ENCODE assay signal across 9 mouse cellular contexts in the genomic region with DNA sequence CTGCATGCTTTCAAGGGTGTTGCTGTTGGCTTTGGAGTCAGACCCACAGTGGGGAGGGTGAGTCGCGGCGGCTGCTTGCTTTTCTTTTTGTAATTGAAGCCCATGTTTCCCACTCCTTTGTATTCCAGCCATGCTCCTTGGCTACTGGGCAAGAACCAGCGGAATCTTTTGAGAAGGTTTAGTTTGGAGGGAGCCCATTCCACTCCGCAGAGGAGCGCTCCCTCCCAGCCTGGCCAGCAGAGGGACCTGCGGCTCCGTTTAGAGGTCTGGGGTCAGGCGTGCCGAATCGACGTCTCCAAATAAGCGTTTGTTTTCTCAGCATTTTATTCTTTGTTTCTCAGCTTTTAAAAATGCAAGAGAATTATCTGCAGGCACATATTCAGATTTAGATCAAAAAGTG.
DNase-seq lines count a peak whose midpoint lies in the region; ATAC-seq and TF ChIP-seq lines count a peak whose summit lies in the region.
"Had no signal": no experiment of that assay in that cellular context is flagged by ENCODE, and none has a peak within 500 bp of the region (broad histone marks: within the 10 kb centered on the region; RNA-seq: fewer than 3 reads in every experiment).

No protein-coding gene starts in this region.

- peak; percentile 75 for TF ChIP-seq CTCF in heart, postnatal 0 days (IDR thresholded peaks at IDR 0.05; ENCODE audit: low read depth)
- TF ChIP-seq CTCF in liver, postnatal 0 days (IDR thresholded peaks at IDR 0.05; ENCODE audit: low read depth) = peak; percentile 66

- no peaks in the 10 kb centered on the region for H3K36me3 ChIP-seq in embryonic facial prominence, embryonic 11.5 days (replicated peaks; ENCODE audit: control insufficient read depth, insufficient read depth, low read depth, low read length)
- no peaks in the 10 kb centered on the region for H3K36me3 ChIP-seq in heart, postnatal 0 days (replicated peaks; ENCODE audit: control insufficient read depth, insufficient read depth, low read length)
- H3K36me3 ChIP-seq in liver, postnatal 0 days (replicated peaks; ENCODE audit: insufficient read depth, low read length) = no peaks in the 10 kb centered on the region

- no peak overlapping the region for H3K9ac ChIP-seq in embryonic facial prominence, embryonic 11.5 days (replicated peaks; ENCODE audit: low read length)
- no peak overlapping the region for H3K9ac ChIP-seq in heart, postnatal 0 days (replicated peaks; ENCODE audit: low read depth, low read length)
- no peak overlapping the region for H3K9ac ChIP-seq in liver, postnatal 0 days (replicated peaks)

- ATAC-seq in embryonic facial prominence, embryonic 11.5 days (replicated peaks; ENCODE audit: insufficient number of reproducible peaks, low FRiP score, low TSS enrichment, low read depth) = 0 out of 2 replicates have a peak, but pooled peaks have one; percentile 26
- peak; percentile 74; the same call in 1 of the 2 replicates for ATAC-seq in heart, postnatal 0 days (ENCODE audit: insufficient read depth, low read depth)
- ATAC-seq in liver, postnatal 0 days = no peak

- no peak for TF ChIP-seq EP300 in heart, postnatal 0 days (IDR thresholded peaks at IDR 0.05; ENCODE audit: low read depth)
- TF ChIP-seq EP300 in liver, postnatal 0 days (IDR thresholded peaks at IDR 0.05; ENCODE audit: low read depth) = no peak

- H3K4me1 ChIP-seq in embryonic facial prominence, embryonic 11.5 days (ENCODE audit: control insufficient read depth, insufficient read depth, low read length) = no peaks in the 10 kb centered on the region
- no peaks in the 10 kb centered on the region for H3K4me1 ChIP-seq in heart, postnatal 0 days (ENCODE audit: control insufficient read depth, insufficient read depth)
- no peaks in the 10 kb centered on the region for H3K4me1 ChIP-seq in liver, postnatal 0 days (ENCODE audit: insufficient read depth)

- H3K4me3 ChIP-seq in embryonic facial prominence, embryonic 11.5 days (ENCODE audit: low read depth, low read length) = 0 out of 2 replicates have a peak overlapping the region, but pooled peaks have one; percentile 7
- H3K4me3 ChIP-seq in heart, postnatal 0 days (ENCODE audit: low read depth, low read length) = peak overlapping the region; percentile 30
- H3K4me3 ChIP-seq in liver, postnatal 0 days (ENCODE audit: low read depth, low read length) = peak overlapping the region; percentile 27
- H3K4me3 ChIP-seq: myocyte had no signal

- H3K9me3 ChIP-seq in embryonic facial prominence, embryonic 11.5 days (replicated peaks; ENCODE audit: control insufficient read depth, low read length) = no peaks in the 10 kb centered on the region
- H3K9me3 ChIP-seq in heart, postnatal 0 days (replicated peaks; ENCODE audit: control insufficient read depth, low read length) = no peaks in the 10 kb centered on the region
- no peaks in the 10 kb centered on the region for H3K9me3 ChIP-seq in liver, postnatal 0 days (ENCODE audit: low read length)

- peak; percentile 26 for DNase-seq in thymus, postnatal 4 days
- no peak for DNase-seq in thymus, postnatal 14 days
- DNase-seq in embryonic facial prominence, embryonic 11.5 days (ENCODE audit: low spot score) = peak; percentile 76
- DNase-seq in heart, postnatal 0 days (ENCODE audit: low spot score) = peak; percentile 70
- peak; percentile 41 to 46 for DNase-seq in layer of hippocampus, adult 8-10 months (ENCODE audit: low spot score in 2 of 2)
- DNase-seq in liver, postnatal 0 days = peak; percentile 38
- DNase-seq in ovary, postnatal 36 days (ENCODE audit: low spot score) = peak; percentile 55
- no peak for DNase-seq in thymus, adult 18-20 months

- H3K4me2 ChIP-seq in embryonic facial prominence, embryonic 11.5 days (ENCODE audit: low read depth, low read length) = peak overlapping the region; percentile 19
- peak overlapping the region; percentile 62 for H3K4me2 ChIP-seq in heart, postnatal 0 days (ENCODE audit: low read depth, low read length)
- H3K4me2 ChIP-seq in liver, postnatal 0 days (ENCODE audit: low read depth, low read length) = peak overlapping the region; percentile 61

- 3% methylated on average over 13 of the region's 13 CpGs for WGBS in embryonic facial prominence, embryonic 11.5 days
- 7% methylated on average over 13 of the region's 13 CpGs for WGBS in heart, postnatal 0 days
- WGBS in liver, postnatal 0 days (ENCODE audit: insufficient replicate concordance) = 6% methylated on average over 13 of the region's 13 CpGs

- H3K27ac ChIP-seq in embryonic facial prominence, embryonic 11.5 days (replicated peaks; ENCODE audit: low read depth, low read length) = no peak overlapping the region
- no peak overlapping the region for H3K27ac ChIP-seq in heart, postnatal 0 days (ENCODE audit: low read depth)
- H3K27ac ChIP-seq in liver, postnatal 0 days (ENCODE audit: low read depth) = no peak overlapping the region

- H3K27me3 ChIP-seq in embryonic facial prominence, embryonic 11.5 days (ENCODE audit: control insufficient read depth, insufficient read depth, low read length) = peaks cover 2% of the 10 kb centered on the region; the same call in 1 of the 2 replicates
- no peaks in the 10 kb centered on the region for H3K27me3 ChIP-seq in heart, postnatal 0 days (ENCODE audit: control insufficient read depth, insufficient read depth, low read length)
- peaks cover 11% of the 10 kb centered on the region; the same call in 1 of the 2 replicates for H3K27me3 ChIP-seq in liver, postnatal 0 days (ENCODE audit: insufficient read depth, low read length)

Comparison
In these comparisons a context has a peak if more than half of its experiments do, and no peak if none do; other contexts are left out.
1. DNase-seq: peak in thymus, postnatal 4 days (single experiment), embryonic facial prominence, embryonic 11.5 days (single experiment), heart, postnatal 0 days (single experiment), layer of hippocampus, adult 8-10 months (2 of 2), liver, postnatal 0 days (single experiment) and ovary, postnatal 36 days (single experiment); none in thymus, postnatal 14 days (single experiment) and thymus, adult 18-20 months (0 of 2).
2. Peak in every context shown above with its lines, with median percentiles within 50 percentile points of each other: H3K4me2 ChIP-seq and H3K4me3 ChIP-seq.